Mouse (Mus musculus): ENCODE results near the gene H2afy2.

The H2afy2 gene

GRCm38 (mm10) chr10:61783621-61784251 is at the start of gene H2afy2:
Gene H2afy2, minus strand, starts transcription at chr10:61784147.
- peak; percentile 88 for DNase-seq (ENCODE audit: low read depth, low spot score)

DNA sequence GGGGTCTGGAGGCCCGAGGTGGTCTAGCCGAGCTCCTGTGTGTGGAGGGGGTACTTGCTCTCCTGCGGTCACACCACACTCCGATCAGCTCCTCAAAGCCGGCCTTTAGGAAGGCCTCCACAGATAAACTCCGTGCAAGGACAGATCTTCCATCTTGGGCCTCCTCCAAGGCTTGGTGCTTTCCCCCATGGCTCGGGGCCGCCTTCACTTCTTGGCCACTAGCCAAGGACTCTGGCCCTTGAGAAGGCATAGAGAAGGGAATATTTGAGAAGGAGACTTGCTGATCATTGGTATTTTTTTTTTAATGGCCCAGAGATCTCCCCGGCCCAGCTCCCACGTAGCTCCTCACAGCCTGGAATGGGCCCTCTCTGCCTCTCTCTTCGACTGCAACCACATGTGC is 48.8 kb upstream of the H2afy2 start:
- DNase-seq (ENCODE audit: low read depth, low spot score) = no peak

DNA sequence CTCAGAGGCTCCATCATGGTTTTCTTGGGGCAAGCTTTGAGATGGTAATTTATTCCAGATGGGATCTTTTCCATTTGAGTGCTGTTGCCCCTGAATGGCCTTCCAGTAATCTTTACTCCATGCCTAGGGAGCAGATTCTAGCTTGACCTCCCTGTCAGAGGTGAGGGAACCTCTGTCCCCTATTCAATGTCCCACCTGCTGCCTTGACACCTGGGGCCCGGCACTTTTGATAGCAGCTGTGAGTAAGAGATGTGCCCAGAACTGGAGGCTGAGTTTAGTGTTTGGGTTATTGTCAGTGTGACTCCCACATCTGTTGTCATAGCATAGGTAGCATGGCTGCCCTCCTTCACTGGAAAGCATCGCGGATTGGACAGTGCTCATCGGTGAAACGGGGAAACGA is 47.8 kb upstream of the H2afy2 start:
- peak; percentile 51 for DNase-seq (ENCODE audit: low read depth, low spot score)

- peak; percentile 69 for DNase-seq (ENCODE audit: low read depth, low spot score)
Observed at GRCm38 (mm10) chr10:61831251-61831650, 47.3 kb upstream of the H2afy2 start.

GRCm38 (mm10) chr10:61830817-61831216 is 46.9 kb upstream of the H2afy2 start:
- peak; percentile 91 for DNase-seq (ENCODE audit: low read depth, low spot score)

GRCm38 (mm10) chr10:61829046-61829445 is 45.1 kb upstream of the H2afy2 start:
- DNase-seq (ENCODE audit: low read depth, low spot score) = peak; percentile 93

GRCm38 (mm10) chr10:61827950-61828936 is 44.3 kb upstream of the H2afy2 start:
- DNase-seq (ENCODE audit: low read depth, low spot score) = peak; percentile 79

DNA sequence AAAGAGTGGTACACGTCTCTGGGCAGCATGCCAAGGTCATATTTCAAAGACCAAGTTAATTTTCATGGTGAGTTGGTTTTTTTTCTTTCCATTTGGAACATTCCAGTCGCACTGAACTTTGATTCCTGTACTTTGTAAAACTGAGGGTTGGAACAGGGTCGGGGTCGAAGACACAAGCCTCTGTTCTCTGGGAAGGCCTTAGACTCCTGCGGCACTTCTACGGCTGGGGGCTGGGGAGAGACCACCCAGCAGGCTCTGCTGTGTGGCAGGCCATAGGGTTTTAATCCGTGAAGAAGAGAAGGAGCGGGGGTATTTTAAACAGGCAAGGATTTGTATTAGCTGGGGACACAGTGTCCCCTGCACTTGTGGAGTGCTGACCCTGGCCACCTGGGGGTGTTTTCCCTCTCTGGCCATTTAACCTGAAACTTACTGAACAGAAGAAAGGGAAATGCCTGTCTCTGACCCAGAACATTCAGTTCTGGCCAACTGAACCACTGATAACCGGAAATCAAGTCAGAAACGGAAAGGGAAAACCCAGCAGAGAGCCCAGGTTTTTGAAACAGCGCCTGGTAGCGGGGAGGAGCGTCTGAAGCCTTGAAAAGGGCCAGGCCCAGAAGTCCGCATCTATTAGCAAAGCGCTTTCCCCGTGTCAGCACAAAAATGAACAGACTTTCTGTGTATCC is 42.9 kb upstream of the H2afy2 start:
- no peak for DNase-seq (ENCODE audit: low read depth, low spot score)

DNA sequence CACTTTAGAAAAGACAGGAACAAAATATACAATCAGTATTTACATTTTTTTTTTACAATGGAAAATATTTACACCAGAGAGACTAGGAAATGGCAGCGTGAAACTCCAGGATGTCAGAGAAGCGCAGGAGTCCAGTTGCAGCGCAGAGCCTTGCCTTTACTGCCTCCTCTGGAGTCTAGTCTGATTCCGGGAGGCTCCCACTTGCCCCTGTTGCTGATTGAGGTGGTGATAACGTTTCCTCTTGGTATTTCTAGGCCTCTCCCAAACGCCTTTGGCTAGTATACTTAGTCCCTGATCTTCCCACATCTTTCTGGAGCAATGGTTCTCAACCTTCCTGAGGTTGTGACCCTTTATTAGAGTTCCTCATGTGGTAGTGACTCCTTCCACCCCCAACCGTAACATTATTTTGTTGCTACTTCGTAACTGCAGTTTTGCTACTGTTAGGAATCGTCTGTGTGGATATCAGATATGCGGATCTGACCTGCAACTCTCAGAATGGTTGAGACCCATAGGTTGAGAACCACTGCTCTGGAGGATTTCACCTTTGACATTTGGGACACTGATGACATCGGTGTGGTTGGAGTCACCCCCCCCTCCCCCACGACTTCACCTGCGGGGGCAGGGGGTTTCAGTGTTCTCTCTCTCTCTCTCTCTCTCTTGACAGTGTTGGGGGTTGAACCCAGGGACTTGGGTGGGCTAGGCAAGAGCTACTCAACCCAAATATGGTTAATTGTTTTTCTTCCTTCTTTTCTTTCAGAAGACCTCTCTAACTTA is 42.2 kb upstream of the H2afy2 start:
- no peak for DNase-seq (ENCODE audit: low read depth, low spot score)

- DNase-seq (ENCODE audit: low read depth, low spot score) = no peak
Observed at GRCm38 (mm10) chr10:61825536-61825935, 41.6 kb upstream of the H2afy2 start.

GRCm38 (mm10) chr10:61823731-61824115 is 39.8 kb upstream of the H2afy2 start:
- no peak for DNase-seq (ENCODE audit: low read depth, low spot score)

- DNase-seq (ENCODE audit: low read depth, low spot score) = peak; percentile 43
Observed at GRCm38 (mm10) chr10:61822968-61823730, 39.2 kb upstream of the H2afy2 start.

GRCm38 (mm10) chr10:61820050-61820449 is 36.1 kb upstream of the H2afy2 start:
- DNase-seq (ENCODE audit: low read depth, low spot score) = peak; percentile 88

DNA sequence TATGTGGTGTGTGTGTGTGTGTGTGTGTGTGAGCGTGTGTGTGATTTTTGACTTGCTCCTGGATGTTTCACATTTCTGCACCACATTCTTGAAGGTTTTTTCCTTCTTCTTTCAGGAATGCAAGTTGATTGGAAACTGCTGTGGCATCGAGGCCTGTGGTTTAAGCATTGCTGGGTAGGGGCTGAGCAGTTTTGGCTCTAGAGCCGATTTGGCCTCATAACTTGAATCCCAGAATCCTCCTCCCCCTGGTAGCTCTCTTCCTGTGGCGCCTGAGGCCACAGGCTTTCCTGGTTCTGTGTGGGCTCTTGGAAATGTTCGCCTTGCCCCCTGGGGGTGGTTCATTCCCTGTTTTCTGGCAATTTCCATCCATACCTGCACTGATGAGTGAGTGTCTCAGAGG is 28.0 kb upstream of the H2afy2 start:
- no peak for DNase-seq (ENCODE audit: low read depth, low spot score)

GRCm38 (mm10) chr10:61798133-61798576 is 14.2 kb upstream of the H2afy2 start:
- DNase-seq (ENCODE audit: low read depth, low spot score) = no peak

- no peak for DNase-seq (ENCODE audit: low read depth, low spot score)
Observed at GRCm38 (mm10) chr10:61795458-61795857, 11.5 kb upstream of the H2afy2 start.

DNA sequence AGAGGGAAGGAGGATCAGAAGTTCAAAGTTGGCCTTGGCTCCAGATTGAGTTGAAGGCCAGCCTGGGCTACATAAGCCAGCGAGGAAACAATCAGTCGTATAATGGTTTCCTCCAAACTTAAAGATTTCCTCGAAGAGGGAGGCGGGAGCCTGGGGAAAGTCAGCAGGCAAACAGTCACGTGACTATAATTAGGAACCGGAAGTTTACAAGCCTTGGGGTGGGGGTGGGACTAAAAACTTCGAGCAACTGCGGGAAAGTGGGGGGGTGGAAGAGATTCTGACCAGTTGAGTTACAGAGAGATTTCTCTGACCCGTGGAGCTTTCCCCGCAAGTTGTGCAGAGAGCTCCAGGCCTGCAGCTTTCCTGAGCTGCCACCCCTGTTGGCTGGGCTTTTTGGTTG is 11.0 kb upstream of the H2afy2 start:
- DNase-seq (ENCODE audit: low read depth, low spot score) = peak; percentile 60

- DNase-seq (ENCODE audit: low read depth, low spot score) = peak; percentile 52
Observed at GRCm38 (mm10) chr10:61793015-61793414, 9.1 kb upstream of the H2afy2 start.

DNA sequence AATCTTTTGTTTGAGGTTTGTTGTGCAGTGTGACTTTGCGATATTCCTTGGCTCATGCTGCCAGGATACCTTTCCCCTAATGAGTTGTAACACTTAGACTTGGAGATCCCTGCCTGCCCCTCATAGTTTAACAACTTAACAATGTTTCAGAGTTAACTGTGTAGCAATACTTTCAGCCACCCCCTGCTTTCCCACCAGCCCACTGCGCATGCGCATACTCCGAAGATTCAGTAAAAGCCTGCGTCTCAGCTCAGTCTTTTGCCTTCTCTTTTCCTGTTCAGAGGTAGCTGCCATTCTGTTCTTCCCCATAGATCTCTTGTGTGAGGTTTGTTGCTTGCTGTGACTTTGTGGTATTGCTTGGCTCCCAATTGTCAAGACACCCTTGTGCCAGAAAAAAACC is 4.6 kb upstream of the H2afy2 start:
- DNase-seq (ENCODE audit: low read depth, low spot score) = no peak

DNA sequence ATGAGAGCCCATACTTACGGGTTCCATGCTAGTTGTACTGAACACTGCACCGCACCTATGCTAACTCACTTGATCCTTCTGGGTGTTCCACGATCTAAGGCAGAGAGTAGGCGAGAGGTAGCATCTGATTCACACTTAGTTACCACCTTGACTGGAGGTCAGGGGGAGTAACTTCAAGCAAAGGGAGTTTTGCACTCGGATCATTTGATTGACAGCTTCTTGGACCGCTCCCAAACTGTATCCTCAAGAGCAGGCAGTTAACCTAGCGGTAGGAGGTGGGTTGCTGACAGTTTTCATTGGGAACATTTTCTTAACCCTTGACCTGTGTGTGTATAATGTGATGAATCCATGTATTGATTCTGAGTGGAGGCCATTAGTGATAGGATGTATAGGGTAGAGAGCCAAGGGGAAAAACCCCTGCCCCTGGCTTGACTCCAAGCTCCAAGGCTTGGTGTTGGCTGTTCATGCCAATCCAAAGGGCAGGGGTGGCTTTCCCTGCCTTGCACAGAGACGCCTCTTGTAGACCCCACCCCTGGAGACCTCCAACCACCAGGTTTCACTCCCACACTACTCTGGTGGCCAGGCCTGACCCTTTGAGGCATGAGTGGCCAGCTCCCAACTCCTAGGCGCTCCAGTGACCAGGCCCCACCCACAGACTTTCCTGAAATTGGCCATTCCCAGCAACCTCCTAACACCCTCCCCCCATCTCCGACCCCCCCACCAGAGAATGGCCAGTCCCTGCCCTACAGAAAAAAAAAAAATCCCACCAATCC is 3.8 kb upstream of the H2afy2 start:
- DNase-seq (ENCODE audit: low read depth, low spot score) = peak; percentile 75

All from R1 (cell line).